Mouse (Mus musculus) adipocyte (in vitro differentiated cells): Measurements from ENCODE around the gene Pdcl.

ENCODE experiments used
- DNase-seq: peaks from one replicate; pipeline ENCODE4 v3.0.0-alpha.2; 2016; ENCODE audit warnings: low spot score

The Pdcl gene

GRCm38 (mm10) chr2:37358633-37359540, at the start of gene Pdcl:
TSS of gene Pdcl (minus strand) at chr2:37359332.
- DNase-seq, result peak; percentile 100

DNA sequence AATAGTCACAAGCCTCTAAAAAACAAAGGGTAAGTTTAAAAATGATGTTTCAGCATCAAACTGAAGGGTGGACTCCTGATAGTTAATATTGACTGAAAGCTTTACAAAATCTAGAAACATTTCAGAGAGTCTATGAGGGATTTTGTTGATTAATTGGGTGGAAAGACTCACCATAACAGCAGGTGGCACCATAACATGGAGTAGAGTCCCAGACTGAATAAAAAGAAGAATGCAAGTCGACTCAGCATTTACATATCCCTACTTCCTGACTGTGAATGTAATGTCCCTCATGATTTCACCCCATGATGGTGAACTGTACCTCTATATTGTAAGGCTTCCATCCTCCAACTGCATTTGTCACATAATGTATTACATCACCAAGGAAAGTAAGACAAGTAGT, 36.4 kb upstream of the Pdcl start:
- peak; percentile 55 for DNase-seq

- no peak for DNase-seq
Measured at GRCm38 (mm10) chr2:37382921-37383320, 23.8 kb upstream of the Pdcl start.

DNA sequence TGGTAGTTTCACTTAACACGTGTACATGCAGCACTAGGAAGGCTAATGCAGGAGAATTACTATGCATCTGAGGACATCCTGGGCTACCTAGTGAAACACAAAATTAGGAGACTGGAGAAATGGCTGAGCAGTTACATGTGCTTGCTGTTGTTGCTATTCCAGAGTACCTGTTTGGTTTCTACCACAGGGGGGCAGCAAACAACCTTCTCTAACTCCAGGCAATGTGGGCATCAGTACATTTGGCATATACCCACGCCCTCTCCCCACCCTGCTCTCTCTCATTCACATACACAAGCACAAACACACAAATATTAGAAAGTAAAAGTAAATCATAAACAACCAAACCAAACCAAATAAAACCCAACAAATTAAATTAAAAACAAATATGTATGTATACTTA, 21.1 kb upstream of the Pdcl start:
- DNase-seq, result peak; percentile 79

- DNase-seq, result no peak
Measured at GRCm38 (mm10) chr2:37376018-37376417, 16.9 kb upstream of the Pdcl start.

GRCm38 (mm10) chr2:37370651-37371050, 11.5 kb upstream of the Pdcl start:
- DNase-seq, result peak; percentile 24

GRCm38 (mm10) chr2:37359908-37360307, 776 bp upstream of the Pdcl start:
- no peak for DNase-seq

DNA sequence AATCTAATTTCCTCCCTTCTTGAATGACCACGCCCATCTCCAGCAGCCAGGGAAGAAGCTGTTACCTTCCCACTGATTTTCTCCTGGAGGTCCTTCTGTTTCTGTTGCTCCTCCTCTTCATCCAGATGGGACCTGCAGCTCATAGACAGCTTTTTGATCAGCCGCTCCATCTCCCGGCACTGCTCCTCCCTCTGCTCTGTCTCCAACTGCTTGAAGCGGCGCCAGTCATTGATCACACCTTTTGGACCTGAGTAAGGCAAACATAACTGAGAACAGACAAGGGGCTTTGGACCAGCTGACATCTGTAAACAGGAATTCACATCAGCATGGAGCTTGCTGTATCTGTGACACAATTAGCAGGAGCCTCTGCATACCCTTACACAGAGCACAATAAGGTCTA, 3.6 kb downstream of the Pdcl start:
- no peak for DNase-seq

GRCm38 (mm10) chr2:37351671-37352070, 7.5 kb downstream of the Pdcl start:
- DNase-seq, result no peak

DNA sequence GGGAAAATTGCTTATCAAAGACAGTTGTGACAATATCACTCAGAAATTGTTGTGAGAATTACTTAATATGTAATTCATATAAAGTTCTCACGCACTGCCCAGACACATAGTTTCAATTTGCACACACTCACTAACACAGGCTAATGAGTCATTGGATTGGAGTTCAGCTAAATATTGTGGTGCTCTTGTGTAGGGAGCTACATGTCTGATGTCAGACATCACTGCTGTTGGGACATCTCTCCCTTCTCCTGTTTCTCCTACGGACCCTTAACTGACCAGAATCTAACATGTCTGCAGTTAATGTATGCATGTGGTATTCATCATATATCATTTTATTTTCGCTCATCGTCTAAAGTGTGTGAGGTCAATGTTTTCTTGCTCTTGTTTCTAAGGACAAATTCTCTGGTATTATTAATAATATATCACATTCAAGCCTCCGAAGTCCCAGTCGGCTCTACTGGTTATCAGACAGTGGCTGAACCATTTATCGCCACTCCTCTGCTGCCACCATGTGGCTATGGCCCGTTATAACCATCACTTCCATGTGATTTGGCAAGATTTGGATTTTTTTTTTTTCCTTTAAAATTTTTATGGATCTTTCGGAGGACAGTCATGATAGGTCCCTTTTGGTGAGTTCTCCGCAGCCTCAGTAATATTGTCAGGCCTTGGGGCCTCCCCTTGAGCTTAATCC, 20.5 kb downstream of the Pdcl start:
- peak; percentile 81 for DNase-seq

GRCm38 (mm10) chr2:37333321-37333720, 25.8 kb downstream of the Pdcl start:
- DNase-seq, result peak; percentile 40

DNA sequence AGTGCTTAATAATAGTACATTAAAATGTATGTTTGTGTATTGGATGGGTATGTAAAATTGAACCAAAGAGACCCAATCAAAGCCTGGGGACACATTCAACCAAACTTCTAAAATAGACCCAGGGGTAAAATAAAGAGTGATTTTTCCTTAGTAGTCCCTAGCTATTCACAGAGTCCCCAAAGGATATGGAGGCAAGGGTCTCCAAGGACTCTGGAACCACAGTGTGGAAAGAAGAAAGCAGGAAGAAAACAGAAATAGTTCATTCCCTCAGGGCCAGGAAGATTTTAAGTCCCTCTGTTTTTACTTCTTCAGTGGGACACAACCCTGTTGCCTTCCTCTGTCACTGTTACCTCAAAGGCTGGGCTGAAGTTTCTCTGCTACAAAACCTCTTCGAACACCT, 32.9 kb downstream of the Pdcl start, which contains the start of gene Olfr368:
Olfr368 (plus strand) TSS at position 301 of the 400 bp plus-strand sequence.
- DNase-seq, result no peak
